ENCODE assay signal across 28 mouse cellular contexts in genomic region chr7:140721095-140721494, GRCm38 (mm10). TPM values are rescaled to one million over a fixed set of nuclear protein-coding genes. Genes with fewer than 3 reads are reported as not detected.
DNase-seq lines count a peak whose midpoint lies in the region; ATAC-seq lines count a peak whose summit lies in the region.
"Had no signal": no experiment of that assay in that cellular context is flagged by ENCODE, and none has a peak within 500 bp of the region (broad histone marks: within the 10 kb centered on the region; RNA-seq: fewer than 3 reads in every experiment).

No protein-coding gene starts in this region.

- no peaks in the 10 kb centered on the region for H3K36me3 ChIP-seq in liver, embryonic 16.5 days (ENCODE audit: control insufficient read depth, insufficient read depth)
- H3K36me3 ChIP-seq in liver, embryonic 12.5 days = no peaks in the 10 kb centered on the region
- H3K36me3 ChIP-seq: embryonic facial prominence, embryonic 12.5 days; embryonic facial prominence, embryonic 15.5 days; hindbrain, embryonic 12.5 days; hindbrain, embryonic 15.5 days had no signal

- peak; percentile 5 for DNase-seq in kidney, adult 11 months
- DNase-seq in kidney, postnatal 4 days = no peak
- DNase-seq in kidney, adult 9 months = peak; percentile 58
- DNase-seq in kidney, postnatal 14 days = no peak
- no peak for DNase-seq in thymus, postnatal 36 days
- DNase-seq: adrenal gland, postnatal 25 days; cerebellum, adult 11 months; cerebellum, adult 2 months; cerebellum, adult 9-11 months; cerebellum, postnatal 25 days; forebrain, postnatal 0 days; gastrocnemius, adult 2 months; gastrocnemius, postnatal 14 days had no signal

- H3K4me1 ChIP-seq in liver, embryonic 16.5 days (ENCODE audit: control insufficient read depth, low read depth, low read length) = no peaks in the 10 kb centered on the region
- H3K4me1 ChIP-seq in liver, embryonic 12.5 days = no peaks in the 10 kb centered on the region
- peaks cover 9% of the 10 kb centered on the region; the same call in 1 of the 2 replicates for H3K4me1 ChIP-seq in brown adipose tissue, adult 24 weeks (ENCODE audit: control insufficient read depth, insufficient read depth, insufficient read length, low read length)
- H3K4me1 ChIP-seq: embryonic facial prominence, embryonic 12.5 days; embryonic facial prominence, embryonic 15.5 days; hindbrain, embryonic 12.5 days; hindbrain, embryonic 15.5 days had no signal

- no peaks in the 10 kb centered on the region for H3K9me3 ChIP-seq in liver, embryonic 16.5 days (replicated peaks; ENCODE audit: control insufficient read depth, low read length)
- H3K9me3 ChIP-seq in liver, embryonic 12.5 days (replicated peaks) = no peaks in the 10 kb centered on the region
- H3K9me3 ChIP-seq: embryonic facial prominence, embryonic 12.5 days; embryonic facial prominence, embryonic 15.5 days; hindbrain, embryonic 12.5 days; hindbrain, embryonic 15.5 days had no signal

- WGBS in liver, embryonic 16.5 days (ENCODE audit: insufficient replicate concordance) = 41% methylated on average over 6 of the region's 6 CpGs
- WGBS in liver, embryonic 12.5 days (ENCODE audit: insufficient replicate concordance) = 44% methylated on average over 6 of the region's 6 CpGs

- no peak overlapping the region for H3K9ac ChIP-seq in liver, embryonic 16.5 days (ENCODE audit: low read depth, low read length)
- H3K9ac ChIP-seq in liver, embryonic 12.5 days = no peak overlapping the region
- H3K9ac ChIP-seq: embryonic facial prominence, embryonic 12.5 days; embryonic facial prominence, embryonic 15.5 days; forebrain, postnatal 0 days; hindbrain, embryonic 12.5 days; hindbrain, embryonic 15.5 days had no signal

- H3K27me3 ChIP-seq in liver, embryonic 16.5 days (ENCODE audit: control insufficient read depth, insufficient read depth, low read depth, low read length) = no peaks in the 10 kb centered on the region
- H3K27me3 ChIP-seq in liver, embryonic 12.5 days (replicated peaks) = no peaks in the 10 kb centered on the region
- H3K27me3 ChIP-seq: embryonic facial prominence, embryonic 12.5 days; embryonic facial prominence, embryonic 15.5 days; hindbrain, embryonic 12.5 days; hindbrain, embryonic 15.5 days had no signal

- H3K27ac ChIP-seq in liver, embryonic 16.5 days (ENCODE audit: low read length) = no peak overlapping the region
- no peak overlapping the region for H3K27ac ChIP-seq in liver, embryonic 12.5 days
- peak overlapping the region; percentile 41; the same call in 1 of the 2 replicates for H3K27ac ChIP-seq in brown adipose tissue, adult 24 weeks (replicated peaks; ENCODE audit: low read depth, low read length)
- H3K27ac ChIP-seq: embryonic facial prominence, embryonic 12.5 days; embryonic facial prominence, embryonic 15.5 days; gastrocnemius, adult 2 months; hindbrain, embryonic 12.5 days; hindbrain, embryonic 15.5 days had no signal

- no peak overlapping the region for H3K4me2 ChIP-seq in liver, embryonic 16.5 days (ENCODE audit: low read depth, low read length)
- H3K4me2 ChIP-seq in liver, embryonic 12.5 days = no peak overlapping the region
- H3K4me2 ChIP-seq: embryonic facial prominence, embryonic 12.5 days; embryonic facial prominence, embryonic 15.5 days; heart, embryonic 11.5 days; hindbrain, embryonic 12.5 days; hindbrain, embryonic 15.5 days had no signal

- ATAC-seq in liver, embryonic 16.5 days (ENCODE audit: low read depth) = peak; percentile 51; the same call in 1 of the 2 replicates
- ATAC-seq in liver, embryonic 12.5 days = no peak
- ATAC-seq: CD4-positive, CD25-positive, alpha-beta regulatory T cell, adult 4 months; forebrain, embryonic 14.5 days; forebrain, postnatal 0 days had no signal

- H3K4me3 ChIP-seq in liver, embryonic 16.5 days (ENCODE audit: low read depth, low read length) = no peak overlapping the region
- no peak overlapping the region for H3K4me3 ChIP-seq in liver, embryonic 12.5 days
- no peak overlapping the region for H3K4me3 ChIP-seq in brown adipose tissue, adult 24 weeks (ENCODE audit: insufficient read depth, low read depth, low read length)
- H3K4me3 ChIP-seq: embryonic facial prominence, embryonic 12.5 days; embryonic facial prominence, embryonic 15.5 days; gastrocnemius, adult 2 months; hindbrain, embryonic 12.5 days; hindbrain, embryonic 15.5 days had no signal

RNA-seq across cellular contexts. Expression of gene Olfr541, which starts 24.0 kb away (rescaled TPM):
- polyA plus RNA-seq in liver, embryonic 16.5 days (2015; fragmentation: Nextera tagmentation; extraction: Ambion mirVana) = not detected in 2 replicates
- polyA plus RNA-seq in liver, embryonic 12.5 days (2016; fragmentation: Nextera tagmentation; extraction: Ambion mirVana) = not detected in 2 replicates
- polyA plus RNA-seq in brown adipose tissue, adult 24 weeks (2012; ENCODE audit: insufficient read depth, insufficient read length, missing spikeins) = not detected in 2 replicates
- polyA plus RNA-seq: C2C12; CD4-positive, CD25-positive, alpha-beta regulatory T cell, adult 4 months; cerebellum, adult 2 months; embryonic facial prominence, embryonic 12.5 days; embryonic facial prominence, embryonic 15.5 days; forebrain, embryonic 11.5 days; forebrain, embryonic 14.5 days; forebrain, postnatal 0 days; frontal cortex, adult 2 months; heart, embryonic 11.5 days; heart, embryonic 14.5 days; heart, postnatal 0 days; hindbrain, embryonic 12.5 days; hindbrain, embryonic 15.5 days had no signal

RNA-seq across cellular contexts. Expression of gene Olfr45, which starts 39.3 kb away (rescaled TPM):
- not detected in 2 replicates for polyA plus RNA-seq in liver, embryonic 16.5 days (2015; fragmentation: Nextera tagmentation; extraction: Ambion mirVana)
- not detected in 2 replicates for polyA plus RNA-seq in liver, embryonic 12.5 days (2016; fragmentation: Nextera tagmentation; extraction: Ambion mirVana)
- not detected in 2 replicates for polyA plus RNA-seq in brown adipose tissue, adult 24 weeks (2012; ENCODE audit: insufficient read depth, insufficient read length, missing spikeins)
- polyA plus RNA-seq: C2C12; CD4-positive, CD25-positive, alpha-beta regulatory T cell, adult 4 months; cerebellum, adult 2 months; embryonic facial prominence, embryonic 12.5 days; embryonic facial prominence, embryonic 15.5 days; forebrain, embryonic 11.5 days; forebrain, embryonic 14.5 days; forebrain, postnatal 0 days; frontal cortex, adult 2 months; heart, embryonic 11.5 days; heart, embryonic 14.5 days; heart, postnatal 0 days; hindbrain, embryonic 12.5 days; hindbrain, embryonic 15.5 days had no signal

RNA-seq across cellular contexts. Expression of gene Cyp2e1, which starts 42.4 kb away (rescaled TPM):
- polyA plus RNA-seq in liver, embryonic 16.5 days (2015; fragmentation: Nextera tagmentation; extraction: Ambion mirVana) = 0.97 and 1.1 TPM in 2 replicates
- not detected in 2 replicates for polyA plus RNA-seq in liver, embryonic 12.5 days (2016; fragmentation: Nextera tagmentation; extraction: Ambion mirVana)
- polyA plus RNA-seq in brown adipose tissue, adult 24 weeks (2012; ENCODE audit: insufficient read depth, insufficient read length, missing spikeins) = 52.3 and 66.9 TPM in 2 replicates
- polyA plus RNA-seq: C2C12; embryonic facial prominence, embryonic 12.5 days; embryonic facial prominence, embryonic 15.5 days; forebrain, embryonic 11.5 days; forebrain, embryonic 14.5 days; forebrain, postnatal 0 days; heart, embryonic 11.5 days; heart, embryonic 14.5 days; heart, postnatal 0 days; hindbrain, embryonic 12.5 days; hindbrain, embryonic 15.5 days had no signal

Comparison
In these comparisons a context has a peak if more than half of its experiments do, and no peak if none do; other contexts are left out.
1. DNase-seq: peak in kidney, adult 11 months (single experiment) and kidney, adult 9 months (single experiment); none in kidney, postnatal 4 days (0 of 2), kidney, postnatal 14 days (single experiment) and thymus, postnatal 36 days (0 of 2).
2. RNA of gene Cyp2e1, which starts 42.4 kb away (polyA plus RNA-seq): 52.3 to 66.9 TPM in brown adipose tissue, adult 24 weeks; 0.97 to 1.1 TPM in liver, embryonic 16.5 days and not detected in liver, embryonic 12.5 days; every median in the first group is over 10 times any median in the second.